Mouse (Mus musculus) midbrain, embryonic 15.5 days (tissue): ENCODE results near the gene Lrmda. TPM values are rescaled to one million over a fixed set of nuclear protein-coding genes. Genes with fewer than 3 reads are reported as not detected.

Experiments used
- ATAC-seq: fragments of 200-750 bp; cut with Nextera tagmentation; replicated peaks from 2 replicates; pipeline ENCODE4 v1.8.0; 2017; ENCODE audit warnings: moderate TSS enrichment
- H3K27ac ChIP-seq: fragments of 300-500 bp; sonication (generic); 2 replicates; pipeline ENCODE4 v1.5.1; 2015; ENCODE audit warnings: mild to moderate bottlenecking, inconsistent platforms
- H3K27me3 ChIP-seq: fragments of 300-500 bp; sonication (generic); replicated peaks from 2 replicates; pipeline ENCODE4 v1.6.1; 2015; ENCODE audit warnings: inconsistent platforms
- H3K36me3 ChIP-seq: fragments of 300-500 bp; sonication (generic); replicated peaks from 2 replicates; pipeline ENCODE4 v1.6.1; 2015; ENCODE audit warnings: inconsistent platforms
- H3K4me1 ChIP-seq: fragments of 300-500 bp; sonication (generic); 2 replicates; pipeline ENCODE4 v1.6.1; 2015; ENCODE audit warnings: inconsistent platforms
- H3K4me2 ChIP-seq: fragments of 300-500 bp; sonication (generic); 2 replicates; pipeline ENCODE4 v1.6.1; 2015; ENCODE audit warnings: inconsistent platforms, mild to moderate bottlenecking, moderate library complexity
- H3K4me3 ChIP-seq: fragments of 300-500 bp; sonication (generic); 2 replicates; pipeline ENCODE4 v1.5.1; 2015; ENCODE audit warnings: mild to moderate bottlenecking, inconsistent platforms
- H3K9ac ChIP-seq: fragments of 300-500 bp; sonication (generic); 2 replicates; pipeline ENCODE4 v1.6.1; 2015; ENCODE audit warnings: mild to moderate bottlenecking, inconsistent platforms
- H3K9me3 ChIP-seq: fragments of 300-500 bp; sonication (generic); 2 replicates; pipeline ENCODE4 v1.6.1; 2016; ENCODE audit warnings: inconsistent platforms
- WGBS: fragments of 180-500 bp; shearing (Covaris S2); methylation state at CpG from one replicate; pipeline ENCODE4 v1.1.7; 2015; ENCODE audit warnings: mixed read lengths; 5-methylcytosine and 5-hydroxymethylcytosine counted together
- polyA plus RNA-seq: library from polyadenylated mRNA; unstranded; fragments of >200 nt; fragmentation: Nextera tagmentation; extraction: Ambion mirVana; gene quantifications from 2 replicates; pipeline ENCODE4 v1.2.1, GENCODE M21; 2015

The Lrmda gene
- polyA plus RNA-seq, 1 experiment from 2014 or later: 0.31 TPM

DNA sequence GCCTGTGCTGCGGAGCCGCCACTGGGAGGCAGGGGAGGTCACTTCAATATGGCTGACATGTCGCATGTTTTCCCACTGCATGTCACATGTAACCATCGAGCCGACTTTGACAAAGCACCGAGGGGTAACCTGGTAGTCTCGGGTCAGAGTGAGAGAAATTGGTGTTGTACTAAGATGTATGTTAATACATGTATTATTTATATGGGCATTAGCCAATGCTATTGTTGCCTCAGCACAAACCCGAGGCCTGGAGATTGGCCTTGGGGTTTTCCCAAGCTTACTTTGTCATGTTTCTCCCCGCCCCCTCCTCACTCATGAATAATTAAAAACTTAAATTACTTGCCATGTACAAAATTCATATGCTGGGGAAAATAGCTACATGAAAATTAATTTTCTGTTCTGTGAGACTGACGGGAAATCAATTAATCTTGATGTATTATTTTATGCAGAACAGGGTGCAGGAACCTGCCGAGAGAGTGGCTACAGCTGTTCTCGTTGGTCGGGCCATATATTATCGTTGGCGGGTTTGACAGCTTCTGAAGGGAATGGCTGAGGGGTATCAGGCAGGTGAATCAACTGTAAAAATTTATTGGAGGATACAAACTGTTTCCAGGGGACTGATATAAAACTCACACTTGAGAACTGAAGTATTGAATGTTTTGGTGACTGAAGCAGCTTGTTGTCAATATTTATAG, 265.5 kb downstream of the Lrmda start:
- no peak for ATAC-seq
- H3K4me2 ChIP-seq: no peak overlapping the region
- H3K9me3 ChIP-seq: no peaks in the 10 kb centered on the region
- no peak overlapping the region for H3K27ac ChIP-seq
- WGBS: 70% methylated on average over 15 of the region's 15 CpGs
- no peaks in the 10 kb centered on the region for H3K36me3 ChIP-seq
- H3K4me3 ChIP-seq: no peak overlapping the region
- H3K9ac ChIP-seq: no peak overlapping the region
- H3K4me1 ChIP-seq: 0 out of 2 replicates have a peak, but pooled peaks cover 4% of the 10 kb centered on the region
- no peaks in the 10 kb centered on the region for H3K27me3 ChIP-seq

DNA sequence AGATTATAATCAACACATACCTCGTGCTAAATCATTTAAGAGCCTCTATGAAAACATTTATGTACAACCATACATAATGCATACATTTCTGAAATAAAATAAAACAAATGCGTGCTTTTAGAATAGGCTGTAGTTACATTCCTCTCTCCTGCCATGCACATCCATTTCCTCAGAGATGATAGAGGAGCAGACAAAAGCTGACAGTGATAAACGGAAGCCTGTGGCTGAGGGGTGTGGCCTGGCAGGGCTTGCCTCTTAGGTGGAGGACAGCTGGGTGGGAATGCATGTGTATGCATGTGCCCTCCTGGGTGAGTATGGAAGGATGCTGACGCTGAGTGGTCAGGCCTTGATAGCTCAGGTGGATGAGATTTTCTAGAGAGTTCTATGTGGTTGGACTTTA, 266.3 kb downstream of the Lrmda start:
- no peaks in the 10 kb centered on the region for H3K9me3 ChIP-seq
- no peaks in the 10 kb centered on the region for H3K36me3 ChIP-seq
- WGBS: 77% methylated on average over 4 of the region's 4 CpGs
- no peak overlapping the region for H3K27ac ChIP-seq
- H3K27me3 ChIP-seq: no peaks in the 10 kb centered on the region
- H3K4me2 ChIP-seq: no peak overlapping the region
- H3K9ac ChIP-seq: no peak overlapping the region
- no peak overlapping the region for H3K4me3 ChIP-seq
- 0 out of 2 replicates have a peak, but pooled peaks cover 4% of the 10 kb centered on the region for H3K4me1 ChIP-seq
- ATAC-seq: no peak

DNA sequence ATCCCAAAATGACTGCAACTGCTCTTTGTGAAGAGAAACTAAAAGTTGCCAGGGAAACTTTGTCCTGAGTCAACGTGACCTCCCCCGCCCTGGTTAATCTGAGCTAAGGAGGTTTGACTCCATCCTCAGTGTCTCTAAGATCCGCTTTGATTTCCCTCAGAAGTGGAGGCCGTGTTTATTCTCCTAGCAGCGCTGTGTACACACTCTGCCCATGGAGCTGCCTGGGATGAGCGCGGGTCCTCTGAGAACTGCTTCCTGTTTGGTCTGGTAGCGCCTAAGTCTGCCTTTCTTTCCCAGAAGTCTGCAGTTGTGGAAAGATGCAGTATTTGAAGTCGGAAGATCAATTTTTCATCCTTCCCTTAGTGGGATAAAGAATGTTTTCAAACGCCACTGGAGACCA, 268.7 kb downstream of the Lrmda start:
- ATAC-seq: no peak
- Histone ChIP-seq H3K4me1 (0 out of 2 replicates have a peak, but pooled peaks cover 4% of the 10 kb centered on the region), H3K4me3 (no peak overlapping the region), H3K27me3 (no peaks in the 10 kb centered on the region), H3K9ac (no peak overlapping the region), H3K4me2 (no peak overlapping the region), H3K36me3 (no peaks in the 10 kb centered on the region), H3K27ac (no peak overlapping the region), H3K9me3 (no peaks in the 10 kb centered on the region)
- WGBS: 44% methylated on average over 10 of the region's 10 CpGs

DNA sequence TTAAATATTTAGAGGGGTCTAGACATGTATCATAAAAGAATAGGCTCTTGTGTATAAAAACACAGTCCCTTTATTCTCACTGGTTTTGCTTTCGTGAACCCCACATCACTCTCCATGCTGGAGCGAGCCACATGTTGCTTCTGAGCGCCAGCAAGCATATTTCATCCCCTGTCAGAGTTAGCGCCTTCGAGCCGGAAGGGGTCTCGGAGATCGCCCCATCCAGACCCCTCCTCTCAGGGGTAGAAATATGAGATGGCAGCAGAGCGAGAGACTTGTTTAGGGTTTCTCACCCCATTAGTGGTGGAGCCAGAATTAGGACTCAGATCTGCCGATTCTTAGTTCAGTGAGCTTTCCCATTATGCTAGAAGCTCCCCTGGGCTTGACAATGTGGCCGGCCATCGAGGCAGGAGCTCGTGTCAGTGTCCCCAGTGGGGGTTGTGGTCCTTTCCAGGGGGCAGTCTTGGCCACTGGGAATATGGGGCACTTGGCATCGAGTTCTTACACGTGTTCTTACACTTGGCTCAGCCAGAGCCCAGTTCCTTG, 269.9 kb downstream of the Lrmda start:
- 91% methylated on average over 15 of the region's 15 CpGs for WGBS
- Histone ChIP-seq H3K4me2 (no peak overlapping the region), H3K27me3 (no peaks in the 10 kb centered on the region), H3K9ac (no peak overlapping the region), H3K36me3 (no peaks in the 10 kb centered on the region), H3K4me3 (no peak overlapping the region), H3K27ac (no peak overlapping the region), H3K9me3 (no peaks in the 10 kb centered on the region), H3K4me1 (0 out of 2 replicates have a peak, but pooled peaks cover 4% of the 10 kb centered on the region)
- ATAC-seq: no peak

DNA sequence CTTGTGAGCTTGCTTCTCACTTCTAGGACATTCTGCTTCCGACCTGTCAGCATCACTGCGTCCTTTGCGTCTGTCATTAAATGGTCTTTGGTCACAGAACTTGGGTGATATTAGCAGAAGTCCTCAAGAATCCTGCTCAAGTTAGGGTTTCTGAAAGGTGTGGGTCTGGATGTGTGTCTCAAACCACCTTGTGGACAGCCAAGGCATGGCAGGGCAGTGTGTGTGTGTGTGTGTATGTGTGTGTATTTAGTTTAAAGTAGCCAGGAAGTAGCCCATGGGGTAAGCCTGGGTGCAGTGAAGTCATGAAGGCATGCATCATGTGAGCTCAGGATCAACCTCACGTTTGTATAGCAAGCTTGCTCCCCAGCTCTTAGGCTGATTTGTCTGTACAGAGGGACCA, 274.9 kb downstream of the Lrmda start:
- H3K36me3 ChIP-seq: no peaks in the 10 kb centered on the region
- 81% methylated on average over 4 of the region's 4 CpGs for WGBS
- no peak overlapping the region for H3K4me2 ChIP-seq
- no peak for ATAC-seq
- H3K9me3 ChIP-seq: no peaks in the 10 kb centered on the region
- no peaks in the 10 kb centered on the region for H3K27me3 ChIP-seq
- H3K4me3 ChIP-seq: no peak overlapping the region
- H3K4me1 ChIP-seq: no peaks in the 10 kb centered on the region
- no peak overlapping the region for H3K9ac ChIP-seq
- no peak overlapping the region for H3K27ac ChIP-seq

DNA sequence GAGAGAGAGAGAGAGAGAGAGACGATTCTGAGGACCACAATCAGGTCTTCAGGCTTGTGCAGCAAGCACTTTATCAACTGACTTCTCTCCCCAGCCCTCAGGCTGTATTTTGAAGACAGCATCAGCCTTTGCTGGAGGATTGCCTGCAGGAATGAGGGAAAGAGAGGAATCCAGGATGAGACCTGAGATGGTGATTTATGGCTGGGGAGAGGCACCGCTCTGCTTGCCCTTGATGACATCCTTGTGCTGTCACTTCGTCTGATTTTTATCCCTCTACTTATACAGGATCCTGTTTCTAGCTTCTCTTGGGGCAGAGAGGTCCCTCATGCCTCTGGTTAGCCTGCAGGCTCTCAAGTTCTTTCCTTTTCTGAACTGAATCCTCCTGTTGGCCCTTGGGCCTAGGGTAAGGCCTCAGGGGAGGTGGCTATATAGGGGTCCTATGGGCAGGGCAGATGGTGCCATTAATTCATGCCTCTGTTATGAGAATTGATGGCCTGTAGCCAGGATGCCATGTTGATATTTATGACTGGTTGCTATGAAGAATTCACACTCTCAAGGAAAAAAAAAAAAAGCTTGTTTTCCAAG, 277.2 kb downstream of the Lrmda start:
- no peaks in the 10 kb centered on the region for H3K4me1 ChIP-seq
- no peak for ATAC-seq
- 75% methylated on average over 3 of the region's 3 CpGs for WGBS
- no peaks in the 10 kb centered on the region for H3K36me3 ChIP-seq
- no peak overlapping the region for H3K9ac ChIP-seq
- no peak overlapping the region for H3K4me2 ChIP-seq
- no peak overlapping the region for H3K4me3 ChIP-seq
- no peak overlapping the region for H3K27ac ChIP-seq
- H3K9me3 ChIP-seq: no peaks in the 10 kb centered on the region
- H3K27me3 ChIP-seq: no peaks in the 10 kb centered on the region

DNA sequence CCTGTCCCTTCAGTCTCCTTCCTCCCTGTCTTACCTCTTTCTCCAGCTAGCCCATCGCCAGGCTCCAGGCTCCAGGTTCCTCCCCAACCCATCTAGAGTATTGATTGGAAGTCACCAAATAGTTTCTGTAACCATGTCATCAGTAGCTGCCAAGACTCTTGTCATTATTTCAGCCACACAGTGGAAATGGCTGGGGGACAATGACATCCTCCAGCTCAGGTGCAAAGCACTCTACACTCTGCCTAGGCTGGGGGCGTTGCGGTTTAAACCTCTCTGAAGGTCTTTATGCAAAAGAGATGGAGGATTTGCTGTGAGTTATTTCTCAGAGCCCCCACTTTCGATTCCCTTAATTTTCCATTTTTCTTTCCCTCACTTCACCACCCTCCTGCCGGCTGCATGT, 287.2 kb downstream of the Lrmda start:
- Histone ChIP-seq H3K9me3 (no peaks in the 10 kb centered on the region), H3K4me3 (no peak overlapping the region), H3K4me2 (no peak overlapping the region), H3K9ac (no peak overlapping the region), H3K36me3 (no peaks in the 10 kb centered on the region), H3K27ac (no peak overlapping the region), H3K27me3 (no peaks in the 10 kb centered on the region), H3K4me1 (no peaks in the 10 kb centered on the region)
- ATAC-seq: no peak
- 74% methylated on average over 5 of the region's 5 CpGs for WGBS

DNA sequence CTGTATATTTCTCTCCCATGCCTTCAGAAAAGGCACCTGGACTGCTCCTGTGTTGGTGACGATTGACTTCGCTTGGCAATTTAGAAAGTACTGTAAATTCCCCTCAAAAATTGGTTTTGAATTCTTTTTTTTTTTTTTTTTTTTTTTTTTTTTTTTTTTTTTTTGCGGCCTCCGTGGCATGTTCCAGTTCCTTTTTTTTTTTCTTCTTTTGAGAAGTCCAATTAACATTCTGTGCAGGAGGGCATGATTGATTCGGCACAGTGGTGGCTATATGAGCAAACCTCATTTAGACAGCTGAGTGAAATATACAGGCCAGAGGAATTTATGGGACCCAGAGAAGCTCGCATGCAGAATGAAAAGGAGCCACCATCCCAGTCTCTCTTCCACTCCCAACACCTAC, 288.5 kb downstream of the Lrmda start:
- H3K9ac ChIP-seq: no peak overlapping the region
- no peak overlapping the region for H3K27ac ChIP-seq
- H3K27me3 ChIP-seq: no peaks in the 10 kb centered on the region
- no peak for ATAC-seq
- no peaks in the 10 kb centered on the region for H3K4me1 ChIP-seq
- H3K4me2 ChIP-seq: no peak overlapping the region
- WGBS: 54% methylated on average over 6 of the region's 6 CpGs
- H3K4me3 ChIP-seq: no peak overlapping the region
- no peaks in the 10 kb centered on the region for H3K9me3 ChIP-seq
- no peaks in the 10 kb centered on the region for H3K36me3 ChIP-seq

DNA sequence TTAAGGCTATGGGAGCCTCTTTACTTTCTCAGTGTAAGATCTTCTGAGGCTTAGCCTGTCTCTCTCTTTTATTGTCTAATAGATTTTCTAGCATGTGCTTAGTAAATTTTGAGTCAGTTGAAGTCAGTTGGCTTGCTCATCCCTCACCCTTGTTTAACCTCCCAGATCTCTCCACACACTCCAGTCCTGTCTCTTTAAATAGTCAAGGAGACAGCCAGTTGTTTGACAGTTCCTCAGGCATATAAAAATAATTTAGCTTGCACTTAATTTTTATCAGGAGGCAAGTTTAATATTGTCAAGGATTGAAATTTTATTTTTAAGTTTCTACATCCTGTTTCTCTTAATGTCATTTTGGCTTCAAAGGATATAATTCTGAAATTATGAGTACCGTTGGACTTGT, 303.5 kb downstream of the Lrmda start:
- Histone ChIP-seq H3K36me3 (no peaks in the 10 kb centered on the region), H3K4me3 (no peak overlapping the region), H3K4me1 (no peaks in the 10 kb centered on the region), H3K27ac (no peak overlapping the region), H3K27me3 (no peaks in the 10 kb centered on the region), H3K9me3 (no peaks in the 10 kb centered on the region), H3K9ac (no peak overlapping the region), H3K4me2 (no peak overlapping the region)
- 90% methylated on average over 1 of the region's 1 CpGs for WGBS
- no peak for ATAC-seq

DNA sequence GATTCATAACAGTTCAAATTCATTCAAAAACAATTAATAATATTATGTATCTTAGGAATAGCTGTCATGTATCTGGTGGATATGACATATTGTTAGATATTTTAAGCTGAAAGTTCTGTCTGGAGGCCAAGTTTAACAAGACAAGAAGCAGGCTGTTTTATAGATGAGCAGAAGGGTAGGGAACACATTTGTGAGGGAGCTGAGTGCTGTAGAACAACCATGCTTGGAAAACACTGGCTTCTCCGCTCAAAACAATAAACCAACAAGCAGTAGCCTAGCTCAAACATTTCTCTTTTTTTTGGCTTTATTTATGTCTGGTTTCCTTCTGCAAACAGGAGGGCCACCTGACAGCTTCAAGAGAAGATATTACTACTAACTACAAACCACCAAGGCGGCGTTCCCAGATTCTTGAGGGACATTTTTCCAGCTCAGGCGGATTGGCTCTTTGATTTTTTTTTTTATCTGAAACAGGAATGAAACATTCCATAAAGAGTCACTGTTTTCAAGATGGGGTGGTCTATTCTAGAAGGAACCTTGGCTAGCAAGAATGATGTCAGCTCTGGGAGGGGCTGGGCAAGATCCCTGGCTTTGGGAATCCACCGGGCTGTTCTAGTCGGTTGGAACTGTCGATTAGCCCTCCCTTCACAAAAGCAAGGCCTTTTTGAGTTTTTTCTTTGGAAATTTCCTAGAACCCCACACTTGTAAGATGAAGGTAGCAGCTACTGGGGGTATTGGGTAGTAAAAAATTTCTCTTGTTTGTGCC, 304.2 kb downstream of the Lrmda start:
- Histone ChIP-seq H3K4me1 (no peaks in the 10 kb centered on the region), H3K36me3 (no peaks in the 10 kb centered on the region), H3K27me3 (no peaks in the 10 kb centered on the region), H3K9me3 (no peaks in the 10 kb centered on the region), H3K9ac (no peak overlapping the region), H3K4me2 (no peak overlapping the region), H3K4me3 (no peak overlapping the region), H3K27ac (no peak overlapping the region)
- no peak for ATAC-seq
- 94% methylated on average over 7 of the region's 7 CpGs for WGBS

DNA sequence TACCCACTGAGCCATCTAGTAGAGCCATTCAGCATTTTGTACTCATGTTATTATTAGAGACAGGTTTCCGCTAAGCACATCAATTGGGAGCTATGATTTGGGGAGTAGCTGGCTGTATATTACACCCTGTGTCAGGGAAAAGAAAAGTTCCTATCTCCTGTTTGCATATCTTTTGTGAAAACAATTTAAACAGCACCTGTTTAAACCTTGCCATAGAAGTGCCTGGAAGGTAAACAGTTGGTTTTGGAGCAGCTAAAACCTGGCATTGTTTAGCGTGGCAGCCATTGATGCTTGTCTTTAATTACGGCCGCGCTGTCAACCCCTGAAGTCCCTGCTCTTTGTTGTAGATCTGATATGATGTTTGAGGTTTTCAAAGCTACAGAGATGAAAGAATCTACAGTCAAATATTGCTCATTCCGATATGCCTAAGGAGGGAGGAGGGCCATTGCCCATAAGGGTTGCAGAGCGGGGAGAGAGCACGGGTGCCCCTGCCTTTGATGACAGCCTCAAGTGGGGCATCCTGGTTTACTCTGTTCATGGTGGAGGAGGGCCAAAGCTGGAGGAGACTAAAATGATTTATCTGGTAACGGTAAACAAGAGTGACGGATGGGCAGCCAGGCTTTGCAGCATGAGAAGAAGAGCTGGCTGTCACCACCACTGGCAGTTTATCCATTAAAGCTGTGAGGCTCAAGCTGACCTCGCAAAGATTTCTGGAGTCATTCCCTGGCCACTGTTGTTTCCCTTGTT, 306.9 kb downstream of the Lrmda start:
- H3K27me3 ChIP-seq: 0 out of 2 replicates have a peak, but pooled peaks cover 4% of the 10 kb centered on the region
- no peak for ATAC-seq
- no peaks in the 10 kb centered on the region for H3K4me1 ChIP-seq
- no peak overlapping the region for H3K4me3 ChIP-seq
- H3K9me3 ChIP-seq: no peaks in the 10 kb centered on the region
- H3K4me2 ChIP-seq: no peak overlapping the region
- no peak overlapping the region for H3K9ac ChIP-seq
- no peaks in the 10 kb centered on the region for H3K36me3 ChIP-seq
- no peak overlapping the region for H3K27ac ChIP-seq
- 80% methylated on average over 11 of the region's 11 CpGs for WGBS

DNA sequence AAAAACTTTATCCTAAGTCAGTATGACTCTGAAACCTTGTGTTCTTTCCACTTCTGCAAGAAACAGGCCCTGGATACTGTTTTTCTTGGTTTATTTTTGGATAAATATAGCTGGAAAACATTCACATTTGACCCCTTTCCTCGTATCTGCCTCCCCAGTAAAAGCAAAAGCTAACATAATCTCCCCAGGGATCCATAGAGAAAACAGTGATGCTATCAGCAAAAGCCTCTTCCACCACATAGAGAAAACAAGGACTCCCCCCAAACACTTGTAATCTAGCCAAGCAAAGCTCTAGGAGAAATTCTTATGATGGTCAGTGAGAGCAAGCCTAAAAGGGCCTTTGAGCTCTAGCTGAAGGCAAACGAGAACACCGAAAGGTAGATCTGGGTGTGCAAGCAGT, 309.7 kb downstream of the Lrmda start:
- Histone ChIP-seq H3K36me3 (no peaks in the 10 kb centered on the region), H3K9ac (no peak overlapping the region), H3K27me3 (0 out of 2 replicates have a peak, but pooled peaks cover 4% of the 10 kb centered on the region), H3K4me3 (no peak overlapping the region), H3K27ac (no peak overlapping the region), H3K4me2 (no peak overlapping the region), H3K4me1 (no peaks in the 10 kb centered on the region), H3K9me3 (no peaks in the 10 kb centered on the region)
- WGBS: 75% methylated on average over 3 of the region's 3 CpGs
- ATAC-seq: no peak
